Mouse (Mus musculus): ENCODE measurements around the gene Slamf1. TPM values are rescaled to one million over a fixed set of nuclear protein-coding genes. Genes with fewer than 3 reads are reported as not detected.
"Not testable (repeated sequence)": the region's sequence is repeated elsewhere in the genome, so short reads cannot be mapped to it uniquely, and the experiment has no call there.

Slamf1 gene
- total and polyA plus RNA-seq, 2 experiments, result 0.09 TPM; not detected in 1

DNA sequence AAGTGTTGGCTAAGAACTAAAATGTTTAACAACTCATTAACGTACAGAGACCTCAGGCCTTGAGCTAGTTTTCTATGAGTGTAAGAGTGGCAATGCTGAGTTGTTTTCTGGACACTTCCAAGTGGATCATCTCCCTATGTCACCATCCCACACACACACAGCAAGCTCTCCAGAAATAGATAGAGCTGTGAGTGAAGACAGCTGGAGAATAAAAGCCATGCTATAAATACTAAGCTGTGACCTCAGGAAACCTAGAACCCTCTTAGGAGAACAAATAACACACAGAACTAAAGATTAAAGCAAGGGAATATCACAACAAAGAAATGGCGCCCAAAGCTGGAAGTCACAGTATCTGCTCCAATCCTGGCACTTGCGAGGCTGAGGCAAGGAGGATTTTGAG, 24.6 kb downstream of the Slamf1 start:
- H3K9ac ChIP-seq (ENCODE audit: low read depth, low read length), result no peak overlapping the region
- no peaks in the 10 kb centered on the region for H3K4me1 ChIP-seq (ENCODE audit: control insufficient read depth, insufficient read depth, low read length)
- no peaks in the 10 kb centered on the region for H3K79me2 ChIP-seq (ENCODE audit: control insufficient read depth, insufficient read depth, low read length)
- 90% methylated on average over 3 of the region's 3 CpGs for WGBS
- DNase-seq (ENCODE audit: extremely low read depth, low read depth, low spot score), result no peak
- no peaks in the 10 kb centered on the region for H3K36me3 ChIP-seq (ENCODE audit: control insufficient read depth, insufficient read depth, low read length)
- no peak overlapping the region for H3K27ac ChIP-seq (replicated peaks; ENCODE audit: insufficient read depth, low read depth, low read length)
- TF ChIP-seq CTCF (IDR thresholded peaks at IDR 0.05; ENCODE audit: low read depth, low read length) (no peak), POLR2A (IDR thresholded peaks at IDR 0.05; ENCODE audit: extremely low read depth, insufficient read depth, low read length) (no peak)
- no peak overlapping the region for H3K4me3 ChIP-seq (ENCODE audit: insufficient read depth, low read depth, low read length)
- H3K27me3 ChIP-seq (ENCODE audit: control insufficient read depth, insufficient read depth, low read length), result no peaks in the 10 kb centered on the region

DNA sequence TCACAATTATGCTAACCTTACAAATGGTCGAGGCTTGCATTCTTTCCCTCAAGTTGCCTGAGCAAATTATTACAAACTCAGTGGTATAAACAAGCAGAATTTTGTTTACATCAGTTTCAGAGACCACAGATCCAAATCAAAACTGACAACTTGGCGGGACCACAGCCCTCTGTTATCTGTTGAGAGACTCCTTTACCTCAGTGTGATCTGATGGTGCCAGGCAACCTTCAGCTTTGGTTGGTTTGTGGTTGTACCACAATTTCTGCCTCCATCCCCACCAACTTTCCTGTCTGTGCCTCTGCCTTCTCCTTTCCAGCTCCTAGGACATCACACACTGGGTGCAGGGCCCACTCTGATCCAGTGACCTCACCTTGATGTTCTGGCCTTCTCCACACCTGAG, 29.3 kb downstream of the Slamf1 start:
- no peak for TF ChIP-seq CTCF (IDR thresholded peaks at IDR 0.05; ENCODE audit: low read depth, low read length)
- TF ChIP-seq POLR2A (IDR thresholded peaks at IDR 0.05; ENCODE audit: extremely low read depth, insufficient read depth, low read length), result no peak
- 52% methylated on average over 2 of the region's 2 CpGs for WGBS
- H3K27me3 ChIP-seq (ENCODE audit: control insufficient read depth, insufficient read depth, low read length), result no peaks in the 10 kb centered on the region
- no peak overlapping the region for H3K27ac ChIP-seq (replicated peaks; ENCODE audit: insufficient read depth, low read depth, low read length)
- no peaks in the 10 kb centered on the region for H3K79me2 ChIP-seq (ENCODE audit: control insufficient read depth, insufficient read depth, low read length)
- no peak overlapping the region for H3K9ac ChIP-seq (ENCODE audit: low read depth, low read length)
- no peak overlapping the region for H3K4me3 ChIP-seq (ENCODE audit: insufficient read depth, low read depth, low read length)
- no peaks in the 10 kb centered on the region for H3K4me1 ChIP-seq (ENCODE audit: control insufficient read depth, insufficient read depth, low read length)
- no peak for DNase-seq (ENCODE audit: extremely low read depth, low read depth, low spot score)
- H3K36me3 ChIP-seq (ENCODE audit: control insufficient read depth, insufficient read depth, low read length), result no peaks in the 10 kb centered on the region

- TF ChIP-seq CTCF (IDR thresholded peaks at IDR 0.05; ENCODE audit: low read depth, low read length) (no peak), POLR2A (IDR thresholded peaks at IDR 0.05; ENCODE audit: extremely low read depth, insufficient read depth, low read length) (no peak)
- WGBS, result 41% methylated on average over 1 of the region's 1 CpGs
- no peaks in the 10 kb centered on the region for H3K36me3 ChIP-seq (ENCODE audit: control insufficient read depth, insufficient read depth, low read length)
Observed at GRCm38 (mm10) chr1:171797840-171798239, 30.9 kb downstream of the Slamf1 start.

GRCm38 (mm10) chr1:171799648-171800047, 32.7 kb downstream of the Slamf1 start:
- whole genome bisulfite sequencing, result 74% methylated on average over 4 of the region's 4 CpGs
- no peak overlapping the region for H3K4me3 ChIP-seq (ENCODE audit: insufficient read depth, low read depth, low read length)
- no peaks in the 10 kb centered on the region for H3K79me2 ChIP-seq (ENCODE audit: control insufficient read depth, insufficient read depth, low read length)
- no peak for TF ChIP-seq CTCF (IDR thresholded peaks at IDR 0.05; ENCODE audit: low read depth, low read length)
- no peak for TF ChIP-seq POLR2A (IDR thresholded peaks at IDR 0.05; ENCODE audit: extremely low read depth, insufficient read depth, low read length)
- no peaks in the 10 kb centered on the region for H3K27me3 ChIP-seq (ENCODE audit: control insufficient read depth, insufficient read depth, low read length)
- H3K4me1 ChIP-seq (ENCODE audit: control insufficient read depth, insufficient read depth, low read length), result no peaks in the 10 kb centered on the region
- no peak overlapping the region for H3K27ac ChIP-seq (replicated peaks; ENCODE audit: insufficient read depth, low read depth, low read length)
- DNase-seq (ENCODE audit: extremely low read depth, low read depth, low spot score), result no peak
- no peak overlapping the region for H3K9ac ChIP-seq (ENCODE audit: low read depth, low read length)
- no peaks in the 10 kb centered on the region for H3K36me3 ChIP-seq (ENCODE audit: control insufficient read depth, insufficient read depth, low read length)

More at GRCm38 (mm10) chr1:171797840-171798239, 30.9 kb downstream of the Slamf1 start:
- Histone ChIP-seq H3K27ac (replicated peaks; ENCODE audit: insufficient read depth, low read depth, low read length) (no peak overlapping the region), H3K4me1 (ENCODE audit: control insufficient read depth, insufficient read depth, low read length) (no peaks in the 10 kb centered on the region), H3K9ac (ENCODE audit: low read depth, low read length) (no peak overlapping the region), H3K79me2 (ENCODE audit: control insufficient read depth, insufficient read depth, low read length) (no peaks in the 10 kb centered on the region), H3K27me3 (ENCODE audit: control insufficient read depth, insufficient read depth, low read length) (no peaks in the 10 kb centered on the region), H3K4me3 (ENCODE audit: insufficient read depth, low read depth, low read length) (no peak overlapping the region)
- no peak for DNase-seq (ENCODE audit: extremely low read depth, low read depth, low spot score)

DNA sequence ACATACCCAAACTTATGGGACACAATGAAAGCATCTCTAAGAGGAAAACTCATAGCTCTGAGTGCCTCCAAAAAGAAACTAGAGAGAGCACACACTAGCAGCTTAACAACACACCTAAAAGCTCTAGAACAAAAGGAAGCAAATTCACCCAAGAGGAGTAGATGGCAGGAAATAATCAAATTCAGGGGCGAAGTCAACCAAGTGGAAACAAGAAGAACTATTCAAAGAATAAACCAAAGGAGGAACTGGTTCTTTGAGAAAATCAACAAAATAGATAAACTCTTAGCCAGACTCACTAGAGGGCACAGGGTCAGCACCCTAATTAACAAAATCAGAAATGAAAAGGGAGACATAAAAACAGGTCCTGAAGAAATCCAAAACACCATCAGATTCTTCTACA, 44.1 kb downstream of the Slamf1 start:
- not testable (repeated sequence) for DNase-seq (ENCODE audit: extremely low read depth, low read depth, low spot score); H3K79me2 ChIP-seq (ENCODE audit: control insufficient read depth, insufficient read depth, low read length); H3K9ac ChIP-seq (ENCODE audit: low read depth, low read length); H3K36me3 ChIP-seq (ENCODE audit: control insufficient read depth, insufficient read depth, low read length); H3K4me3 ChIP-seq (ENCODE audit: insufficient read depth, low read depth, low read length); H3K4me1 ChIP-seq (ENCODE audit: control insufficient read depth, insufficient read depth, low read length); H3K27me3 ChIP-seq (ENCODE audit: control insufficient read depth, insufficient read depth, low read length); H3K27ac ChIP-seq (replicated peaks; ENCODE audit: insufficient read depth, low read depth, low read length)
- 75% methylated on average over 1 of the region's 1 CpGs for WGBS

GRCm38 (mm10) chr1:171815545-171816439, 48.9 kb downstream of the Slamf1 start:
- TF ChIP-seq POLR2A (IDR thresholded peaks at IDR 0.05; ENCODE audit: extremely low read depth, insufficient read depth, low read length) (no peak), CTCF (IDR thresholded peaks at IDR 0.05; ENCODE audit: low read depth, low read length) (no peak; the same call in 1 of the 2 replicates)
- WGBS, result 13% methylated on average over 8 of the region's 8 CpGs
- no peaks in the 10 kb centered on the region for H3K79me2 ChIP-seq (ENCODE audit: control insufficient read depth, insufficient read depth, low read length)
- H3K9ac ChIP-seq (ENCODE audit: low read depth, low read length), result no peak overlapping the region
- no peaks in the 10 kb centered on the region for H3K36me3 ChIP-seq (ENCODE audit: control insufficient read depth, insufficient read depth, low read length)
- H3K27me3 ChIP-seq (ENCODE audit: control insufficient read depth, insufficient read depth, low read length), result no peaks in the 10 kb centered on the region
- peak; percentile 37 for DNase-seq (ENCODE audit: extremely low read depth, low read depth, low spot score)
- H3K4me1 ChIP-seq (ENCODE audit: control insufficient read depth, insufficient read depth, low read length), result peaks cover 2% of the 10 kb centered on the region; the same call in 1 of the 2 replicates
- H3K4me3 ChIP-seq (ENCODE audit: insufficient read depth, low read depth, low read length), result no peak overlapping the region
- H3K27ac ChIP-seq (replicated peaks; ENCODE audit: insufficient read depth, low read depth, low read length), result no peak overlapping the region
